Mouse (Mus musculus) urinary bladder, adult 18-20 months (tissue): Measurements from ENCODE around the gene Dscam.

Experiments used
- DNase-seq, 2 experiments: peaks; one replicate each; pipeline ENCODE4 v3.0.0; 2022; ENCODE audit warnings: low spot score in 2 of 2, mixed read lengths in 2 of 2

Dscam gene

GRCm38 (mm10) chr16:96767985-96768384 lies 402.6 kb downstream of the Dscam start:
- DNase-seq: no peak

GRCm38 (mm10) chr16:96767508-96767907 lies 403.0 kb downstream of the Dscam start:
- no peak for DNase-seq

DNA sequence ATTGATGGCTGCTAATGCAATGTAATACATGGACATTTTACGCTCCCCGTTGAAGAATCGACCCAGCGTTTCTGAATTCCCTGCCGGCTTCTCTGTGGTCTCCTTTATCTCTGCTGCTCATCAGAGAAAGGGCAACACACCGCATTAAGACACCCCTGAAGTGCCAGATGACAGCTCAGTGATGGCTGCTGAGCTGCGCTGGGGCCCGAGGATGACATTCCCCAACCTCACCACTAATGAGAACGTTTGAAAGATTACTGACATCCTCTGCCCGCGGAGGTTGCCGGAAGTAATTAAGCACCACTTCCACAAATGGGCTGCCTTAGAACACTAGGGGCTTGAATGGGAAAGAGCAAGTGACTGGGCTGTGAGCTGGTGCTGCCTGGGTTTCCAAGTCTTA lies 409.3 kb downstream of the Dscam start:
- no peak for DNase-seq

GRCm38 (mm10) chr16:96759081-96759603 lies 411.4 kb downstream of the Dscam start:
- DNase-seq: no peak

- DNase-seq: no peak
Observed at GRCm38 (mm10) chr16:96758381-96758780, 412.2 kb downstream of the Dscam start.

DNA sequence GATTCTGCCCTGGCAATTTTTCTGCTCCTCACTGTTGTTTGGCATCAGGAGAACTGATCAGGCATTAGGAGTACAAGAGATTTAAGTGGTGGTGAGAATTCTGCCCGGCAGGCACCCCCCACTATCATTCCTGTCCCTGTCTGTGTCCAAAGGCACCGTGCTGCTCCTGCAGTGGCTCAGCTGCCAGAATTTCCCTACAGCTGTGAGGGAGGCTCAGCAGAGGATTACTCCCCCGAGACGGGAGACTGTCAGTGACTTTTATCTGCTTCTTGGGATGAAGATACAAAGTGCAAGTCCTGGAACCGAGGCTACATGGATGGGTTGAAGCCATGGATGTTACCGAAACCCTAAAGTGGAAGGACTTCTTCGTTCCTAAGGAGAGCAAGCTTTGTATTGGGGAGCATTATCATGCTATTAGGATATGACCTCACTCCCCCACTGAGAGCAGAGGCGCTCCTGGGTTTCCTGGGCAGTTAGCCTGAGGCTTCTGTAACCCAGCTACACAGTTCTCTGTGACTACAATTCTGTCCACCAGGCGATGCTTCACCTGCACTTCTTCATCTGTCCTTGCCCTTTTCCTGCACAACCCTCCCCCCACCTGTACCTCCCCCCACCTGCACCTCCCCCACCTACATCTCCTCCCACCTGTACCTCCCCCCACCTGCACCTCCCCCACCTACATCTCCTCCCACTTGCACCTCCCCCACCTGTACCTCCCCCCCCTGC lies 412.8 kb downstream of the Dscam start:
- no peak for DNase-seq

GRCm38 (mm10) chr16:96756994-96757393 lies 413.6 kb downstream of the Dscam start:
- no peak for DNase-seq

- DNase-seq: no peak
Observed at GRCm38 (mm10) chr16:96754971-96755504, 415.5 kb downstream of the Dscam start.

DNA sequence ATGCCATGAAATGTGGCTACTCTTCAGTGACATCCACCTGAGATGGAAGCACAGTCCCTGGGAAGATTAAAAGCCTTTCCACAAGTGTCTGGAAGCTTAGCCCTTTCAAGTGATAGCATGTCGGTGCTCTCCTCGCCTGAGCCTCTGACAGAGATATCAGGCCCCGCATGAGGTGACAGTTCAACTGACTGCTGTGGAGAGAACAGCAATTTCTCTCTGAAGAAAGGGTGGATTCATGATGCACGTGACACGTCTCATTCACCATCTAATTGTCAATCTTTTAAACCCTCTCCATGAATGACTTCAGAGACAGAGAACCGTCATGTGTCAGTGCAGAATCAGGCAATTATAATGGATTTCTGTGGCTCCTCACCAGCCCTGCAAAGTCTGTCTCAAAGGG lies 416.2 kb downstream of the Dscam start:
- no peak for DNase-seq

DNA sequence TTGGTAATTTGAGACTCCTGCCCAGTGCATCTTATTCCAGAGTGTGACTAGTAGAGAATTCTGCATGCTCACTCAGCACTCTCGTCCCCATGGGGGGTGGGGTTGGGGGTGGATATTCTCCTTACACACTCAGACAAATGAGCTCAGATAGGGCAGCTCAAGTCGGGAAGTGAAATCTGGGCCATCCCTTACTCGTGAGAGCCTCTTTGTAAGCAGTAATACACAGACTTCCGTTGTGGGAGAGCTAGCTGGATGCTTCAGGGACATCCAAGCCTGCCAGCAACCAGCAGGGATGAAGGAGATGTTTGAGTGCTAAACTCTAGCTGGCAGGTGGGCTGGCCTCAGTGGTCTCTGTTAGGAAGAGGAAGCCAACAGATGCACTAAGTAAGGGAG lies 416.8 kb downstream of the Dscam start:
- DNase-seq: no peak

GRCm38 (mm10) chr16:96753164-96753780 lies 417.3 kb downstream of the Dscam start:
- DNase-seq: no peak

GRCm38 (mm10) chr16:96742475-96743255 lies 427.9 kb downstream of the Dscam start:
- no peak for DNase-seq

DNA sequence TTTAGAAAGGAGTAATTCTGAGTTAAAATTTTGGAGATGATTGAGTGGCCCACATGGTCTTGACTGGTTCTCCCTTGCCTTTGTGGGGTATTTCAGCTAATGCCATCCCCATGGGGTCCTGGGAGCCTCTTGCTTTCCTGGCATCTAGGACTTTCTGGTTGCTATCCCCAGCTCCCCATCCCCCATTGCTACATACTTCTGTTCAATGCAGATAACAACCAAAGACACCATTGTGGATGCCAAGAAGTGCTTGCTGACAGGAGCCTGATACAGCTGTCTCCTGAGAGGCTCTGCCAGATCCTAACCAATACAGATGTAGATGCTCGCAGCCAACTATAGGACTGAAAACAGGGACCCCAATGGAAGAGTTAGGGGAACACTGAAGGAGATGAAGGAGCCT lies 429.2 kb downstream of the Dscam start:
- no peak for DNase-seq

DNA sequence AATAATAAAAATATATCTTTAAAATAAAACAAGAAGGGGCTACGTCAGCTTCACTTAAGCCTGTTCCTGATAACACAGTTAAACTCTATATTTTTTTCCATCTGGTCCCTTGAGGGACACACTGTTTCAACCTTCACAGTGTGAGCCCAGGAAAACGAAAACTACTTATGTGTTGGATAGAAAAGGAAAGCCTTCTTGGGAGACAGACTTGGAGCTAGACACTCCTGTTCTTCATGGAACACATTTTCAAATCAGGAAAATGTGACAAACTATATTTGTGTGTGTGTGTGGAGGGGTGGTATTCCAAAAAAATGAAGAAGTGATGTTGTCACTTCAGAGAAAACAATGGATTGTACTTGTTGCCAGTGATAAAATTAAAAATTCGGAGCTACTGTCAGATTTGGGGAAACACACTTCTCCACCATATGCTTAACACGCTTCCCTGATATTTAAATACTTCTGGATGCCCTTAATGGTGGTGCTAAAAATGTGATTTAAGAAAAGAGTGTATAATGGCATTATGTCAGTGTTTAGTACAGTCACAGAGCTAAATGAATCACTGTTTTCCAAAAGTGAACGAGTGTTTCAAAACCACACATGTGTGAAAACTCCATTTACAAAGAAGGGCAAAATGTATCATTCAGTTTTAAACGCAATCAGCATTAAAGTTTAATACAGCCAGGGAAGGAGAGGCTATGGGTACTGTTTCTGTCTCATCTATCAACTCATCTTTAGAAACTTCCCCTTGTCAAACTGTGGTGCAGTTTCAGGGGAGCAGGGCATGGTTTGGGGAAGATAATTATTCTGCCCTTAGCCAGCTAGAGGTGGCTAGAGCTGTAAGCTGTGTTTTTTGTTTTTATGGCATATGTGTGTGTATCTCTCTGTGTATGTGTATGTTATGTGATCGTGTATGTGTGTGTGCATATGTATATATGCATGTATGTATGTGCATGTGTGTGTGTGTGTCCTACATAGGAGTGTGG lies 430.2 kb downstream of the Dscam start:
- no peak for DNase-seq

DNA sequence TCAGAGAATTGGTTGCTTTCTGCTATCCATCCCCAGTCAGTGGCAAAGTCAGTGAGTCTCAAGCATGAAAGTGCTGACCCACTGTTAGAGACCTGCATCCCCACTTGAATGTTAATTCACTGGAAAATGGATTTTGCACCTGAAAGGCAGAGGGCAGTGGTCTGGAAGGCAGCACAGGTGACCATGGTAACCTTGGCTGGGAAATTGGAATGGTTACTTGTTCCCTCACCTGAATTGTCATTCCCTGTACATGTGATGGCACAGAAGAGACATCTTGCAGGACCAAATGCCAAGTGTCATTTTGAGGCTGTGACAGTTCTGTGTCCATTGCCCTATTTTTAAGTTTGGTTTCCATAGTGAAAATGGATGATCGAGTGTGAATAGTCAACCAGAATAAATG lies 434.1 kb downstream of the Dscam start:
- no peak for DNase-seq

DNA sequence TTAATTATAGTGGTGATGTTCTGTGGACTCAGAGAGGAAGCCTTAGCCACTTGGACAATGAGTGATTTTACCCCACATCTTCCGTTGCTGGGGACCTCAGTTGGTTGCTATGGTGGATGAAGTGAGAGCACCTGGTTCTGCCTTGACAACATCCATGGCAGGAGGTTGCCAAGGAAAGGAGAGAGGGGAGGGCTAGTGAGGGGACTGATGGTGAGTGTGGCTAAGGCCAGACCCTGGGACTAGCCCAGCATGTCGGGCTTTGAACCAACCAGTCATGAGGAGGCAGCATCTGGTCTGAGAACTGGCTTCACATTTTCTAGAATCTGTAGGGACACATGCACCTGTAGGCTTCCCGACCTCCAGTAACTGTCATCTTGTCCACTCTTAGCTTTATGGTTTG lies 439.7 kb downstream of the Dscam start:
- DNase-seq: no peak

GRCm38 (mm10) chr16:96727836-96728774 lies 442.4 kb downstream of the Dscam start:
- no peak for DNase-seq

DNA sequence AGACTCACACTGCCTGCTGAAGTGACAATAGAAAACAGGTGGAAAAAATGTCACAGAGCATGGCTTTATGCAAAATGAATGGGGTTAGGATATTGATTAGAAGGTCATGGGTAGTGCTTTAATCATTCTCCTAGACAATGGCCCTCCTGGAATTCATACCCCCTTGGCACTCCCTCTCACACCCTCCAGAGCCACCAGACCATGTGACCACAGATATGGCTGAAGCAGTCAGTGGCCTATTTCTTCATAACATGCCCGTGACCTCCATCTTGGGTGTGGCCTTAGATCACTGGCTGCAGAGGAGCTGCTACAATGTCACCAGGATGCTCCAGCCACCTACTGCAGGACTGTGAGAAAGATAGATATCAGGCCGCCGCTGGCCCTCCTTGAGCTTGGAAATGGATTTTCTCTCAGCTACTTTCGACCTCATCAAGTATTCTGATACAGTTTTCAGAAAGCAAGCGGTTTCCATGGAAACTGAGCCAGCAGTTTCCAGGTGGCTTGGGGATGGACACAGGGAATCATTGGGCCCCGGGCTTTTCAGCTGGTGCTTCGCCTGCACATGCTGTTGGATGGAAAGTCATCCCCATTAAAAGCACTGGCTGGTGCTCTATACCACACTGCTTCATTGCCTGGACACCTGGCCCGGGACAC lies 445.4 kb downstream of the Dscam start:
- no peak for DNase-seq

- no peak for DNase-seq
Observed at GRCm38 (mm10) chr16:96724591-96724990, 446.0 kb downstream of the Dscam start.
